Mouse (Mus musculus) embryonic fibroblast, embryonic 13.5 days (primary cell): ENCODE data around the gene Rpl7a. TPM values are rescaled to one million over a fixed set of nuclear protein-coding genes. Genes with fewer than 3 reads are reported as not detected.

ENCODE experiments used
- H3K27ac ChIP-seq: 2 replicates; pipeline ENCODE4 v1.5.1; 2012; ENCODE audit warnings: low read length, control low read depth, inconsistent platforms; ENCODE audit not compliant: insufficient read depth
- H3K4me1 ChIP-seq: 2 replicates; pipeline ENCODE4 v1.6.1; 2011; ENCODE audit warnings: low read length; ENCODE audit not compliant: control insufficient read depth, insufficient read depth
- H3K4me3 ChIP-seq: 2 replicates; pipeline ENCODE4 v1.5.1; 2011; ENCODE audit warnings: mild to moderate bottlenecking, control low read depth, low read length; ENCODE audit not compliant: insufficient read depth
- CTCF ChIP-seq: IDR thresholded peaks from 2 replicates; pipeline ENCODE4 v1.5.1; 2011; ENCODE audit warnings: mild to moderate bottlenecking, control low read depth, low read length, moderate library complexity, borderline replicate concordance; ENCODE audit not compliant: insufficient read depth
- POLR2A ChIP-seq: IDR thresholded peaks from 2 replicates; pipeline ENCODE4 v1.6.1; 2011; ENCODE audit warnings: low read depth, mild to moderate bottlenecking, control low read depth, low read length, moderate library complexity
- polyA plus RNA-seq: library from polyadenylated mRNA; stranded (reverse); fragments of >200 nt; gene quantifications from 2 replicates; pipeline ENCODE4 v1.2.4, GENCODE M21; 2011; ENCODE audit warnings: low read depth; ENCODE audit not compliant: missing spikeins, insufficient read length

Rpl7a gene
- polyA plus RNA-seq, 1 experiment: 480 TPM

- H3K4me3 ChIP-seq: peak within 1 kb of the TSS; percentile 89
- TF ChIP-seq POLR2A (peak; percentile 73), CTCF (no peak)
- peak within 1 kb of the TSS; percentile 89 for H3K27ac ChIP-seq
- H3K4me1 ChIP-seq: peaks cover 8% of the 10 kb centered on the region; the same call in 1 of the 2 replicates
These were observed 7.9 kb upstream of the Rpl7a start, which contains the start of gene Surf6 for GRCm38 (mm10) chr2:26902467-26903220. Gene Surf6 (minus strand): TSS chr2:26902879.

DNA sequence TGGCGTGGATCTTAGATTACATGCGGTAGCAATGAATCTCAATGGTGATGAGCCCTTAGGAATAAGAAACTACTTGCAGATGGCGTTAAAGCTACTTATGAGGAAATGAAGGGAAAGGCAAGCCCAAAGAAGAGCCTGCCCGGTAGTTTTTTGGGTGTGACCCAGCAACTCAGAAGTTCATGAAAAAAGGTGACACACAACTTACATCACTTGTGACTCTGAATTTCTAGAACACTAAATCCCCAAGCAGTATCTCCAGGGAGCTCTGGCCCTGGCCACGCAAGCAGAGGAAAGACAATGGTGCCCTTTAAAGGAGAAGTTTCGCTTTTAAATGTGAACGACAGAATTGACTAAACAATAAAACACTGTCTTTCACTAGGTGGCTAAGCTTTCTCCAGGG is 7.3 kb upstream of the Rpl7a start:
- no peak for TF ChIP-seq CTCF
- no peak for TF ChIP-seq POLR2A
- peak overlapping the region; percentile 89 for H3K4me3 ChIP-seq
- peaks cover 8% of the 10 kb centered on the region; the same call in 1 of the 2 replicates for H3K4me1 ChIP-seq
- peak overlapping the region; percentile 89 for H3K27ac ChIP-seq

- no peak overlapping the region for H3K27ac ChIP-seq
- no peak overlapping the region for H3K4me3 ChIP-seq
- TF ChIP-seq CTCF: no peak
- peaks cover 9% of the 10 kb centered on the region; the same call in 1 of the 2 replicates for H3K4me1 ChIP-seq
These were observed 4.6 kb upstream of the Rpl7a start for GRCm38 (mm10) chr2:26905936-26906335.

DNA sequence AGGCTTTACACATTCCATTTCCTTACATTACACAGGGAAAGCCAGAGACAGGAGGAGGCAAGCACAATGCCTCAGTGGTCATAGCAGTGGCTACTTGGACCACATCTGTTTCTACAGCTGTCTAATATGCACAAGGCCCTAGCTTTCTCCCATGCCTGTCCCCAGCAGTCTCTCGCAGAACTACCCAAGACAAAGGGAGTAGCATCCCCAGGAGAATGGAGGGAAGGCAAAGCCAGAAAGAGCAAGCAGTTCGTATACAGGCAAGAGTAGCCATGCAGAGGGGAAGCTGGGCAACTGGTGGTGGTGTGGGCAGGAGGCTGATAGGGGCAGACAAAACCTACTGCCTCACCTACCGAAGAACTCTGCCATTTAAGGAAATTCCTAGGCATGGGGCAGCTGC is 4.1 kb upstream of the Rpl7a start:
- no peak overlapping the region for H3K27ac ChIP-seq
- H3K4me3 ChIP-seq: no peak overlapping the region
- H3K4me1 ChIP-seq: peaks cover 6% of the 10 kb centered on the region; the same call in 1 of the 2 replicates
- TF ChIP-seq CTCF (no peak), POLR2A (no peak)

GRCm38 (mm10) chr2:26907109-26907508 is 3.5 kb upstream of the Rpl7a start:
- Histone ChIP-seq H3K4me3 (no peak overlapping the region), H3K4me1 (peaks cover 6% of the 10 kb centered on the region; the same call in 1 of the 2 replicates), H3K27ac (no peak overlapping the region)
- TF ChIP-seq CTCF (peak; percentile 90), POLR2A (no peak)

GRCm38 (mm10) chr2:26908710-26909386 is 1.7 kb upstream of the Rpl7a start:
- no peak for TF ChIP-seq POLR2A
- no peak for TF ChIP-seq CTCF
- peaks cover 2% of the 10 kb centered on the region for H3K4me1 ChIP-seq
- H3K4me3 ChIP-seq: peak overlapping the region; percentile 87
- H3K27ac ChIP-seq: no peak overlapping the region

DNA sequence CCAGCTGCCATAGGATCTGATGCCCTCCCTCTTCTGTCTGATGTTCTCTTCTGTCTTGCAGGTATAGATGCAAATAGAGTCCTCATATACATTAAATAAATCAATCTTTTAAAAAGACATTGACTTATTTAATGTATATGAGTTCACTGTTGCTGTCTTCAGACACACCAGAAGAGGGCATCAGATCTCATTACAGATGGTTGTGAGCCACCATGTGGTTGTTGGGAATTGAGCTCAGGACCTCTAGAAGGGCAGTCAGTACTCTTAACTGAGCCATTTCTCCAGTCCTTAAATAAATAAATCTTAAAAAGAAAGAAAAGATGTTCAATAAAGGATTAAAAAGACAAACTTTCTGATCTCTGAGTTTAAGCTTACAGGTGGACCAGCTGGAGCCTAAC is 1.2 kb upstream of the Rpl7a start:
- Histone ChIP-seq H3K4me1 (peaks cover 2% of the 10 kb centered on the region), H3K4me3 (peak overlapping the region; percentile 87), H3K27ac (peak overlapping the region; percentile 28; the same call in 1 of the 2 replicates)
- TF ChIP-seq POLR2A (no peak), CTCF (no peak)

DNA sequence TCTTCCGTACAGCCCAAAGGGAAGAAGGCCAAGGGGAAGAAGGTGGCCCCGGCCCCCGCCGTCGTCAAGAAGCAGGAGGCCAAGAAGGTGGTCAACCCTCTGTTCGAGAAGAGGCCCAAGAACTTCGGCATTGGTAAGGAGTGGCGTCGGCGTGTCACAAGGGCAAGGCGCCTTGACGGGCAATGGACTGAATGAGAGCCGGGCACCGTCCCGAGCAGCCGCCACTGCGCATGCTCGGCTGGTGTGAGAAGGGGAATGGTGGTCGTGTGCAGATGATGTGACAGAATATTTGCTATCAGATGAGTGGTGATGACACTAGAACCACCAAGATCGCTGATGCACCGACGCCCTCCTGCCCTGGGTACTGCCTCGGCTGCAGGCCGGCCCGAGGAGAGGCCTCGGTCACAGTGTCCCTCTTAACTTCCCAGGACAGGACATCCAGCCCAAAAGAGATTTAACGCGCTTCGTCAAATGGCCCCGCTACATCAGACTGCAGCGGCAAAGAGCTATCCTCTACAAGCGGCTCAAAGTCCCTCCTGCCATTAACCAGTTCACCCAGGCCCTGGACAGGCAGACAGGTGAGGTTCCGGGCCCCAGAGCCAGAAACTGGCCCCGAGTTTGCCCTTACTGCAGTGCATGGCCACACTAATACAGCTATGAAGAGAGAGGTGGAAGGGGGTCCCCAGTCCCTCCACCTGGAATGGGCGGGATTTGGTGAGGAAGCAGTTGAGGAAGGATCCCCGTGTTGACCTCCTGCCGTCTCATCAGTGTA is 616 bp downstream of the Rpl7a start:
- Histone ChIP-seq H3K4me3 (peak overlapping the region; percentile 75), H3K27ac (peak overlapping the region; percentile 75), H3K4me1 (peaks cover 2% of the 10 kb centered on the region)
- TF ChIP-seq CTCF (no peak), POLR2A (peak; percentile 39; the same call in 1 of the 2 replicates)

GRCm38 (mm10) chr2:26912253-26912770 is 1.7 kb downstream of the Rpl7a start:
- H3K27ac ChIP-seq: no peak overlapping the region
- peaks cover 2% of the 10 kb centered on the region for H3K4me1 ChIP-seq
- peak overlapping the region; percentile 75 for H3K4me3 ChIP-seq
- TF ChIP-seq POLR2A: no peak
- no peak for TF ChIP-seq CTCF

DNA sequence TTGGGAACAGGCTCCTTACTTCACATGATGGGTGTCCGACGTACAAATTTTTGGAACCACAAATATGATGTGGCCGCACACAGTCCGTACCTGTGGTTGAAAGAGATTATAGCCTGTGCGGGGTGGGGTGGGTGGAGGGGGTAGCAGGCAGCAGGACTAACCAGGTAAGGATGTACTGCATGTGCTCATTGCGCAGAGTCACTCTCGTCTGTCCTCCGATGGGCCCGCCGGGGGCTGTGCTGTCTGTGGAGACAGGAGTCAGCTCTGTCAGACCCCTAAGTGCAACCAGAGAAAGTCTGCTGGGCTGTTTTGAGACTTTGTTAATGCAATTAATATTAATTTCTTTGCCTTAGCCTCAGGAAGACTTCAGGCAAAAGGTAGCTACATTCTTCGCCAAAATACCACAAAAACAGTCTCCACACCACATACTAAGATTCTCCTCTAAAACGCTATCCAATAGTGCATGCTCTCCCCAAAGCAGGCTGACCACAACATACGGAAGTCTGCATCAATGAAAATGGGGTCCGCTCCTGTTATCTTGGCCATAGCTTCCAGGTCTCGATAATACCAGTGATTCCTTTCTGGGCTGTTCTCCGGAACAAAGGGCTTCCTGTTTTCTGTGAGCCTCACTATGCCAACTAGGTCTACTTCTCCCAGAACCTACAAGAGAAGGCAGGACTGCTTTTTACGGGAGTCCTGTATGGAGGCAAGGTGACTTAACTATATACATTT is 3.0 kb downstream of the Rpl7a start:
- TF ChIP-seq CTCF (no peak), POLR2A (peak; percentile 9; the same call in 1 of the 2 replicates)
- no peak overlapping the region for H3K27ac ChIP-seq
- H3K4me1 ChIP-seq: peaks cover 10% of the 10 kb centered on the region
- no peak overlapping the region for H3K4me3 ChIP-seq
